Mouse (Mus musculus) heart, adult 2 months (tissue): ENCODE data around the gene Limch1.

Experiments used
- CTCF ChIP-seq: fragments of 200-600 bp; IDR thresholded peaks from 2 replicates; pipeline ENCODE4 v1.8.1; 2022; ENCODE audit warnings: antibody characterized with exemption, mild to moderate bottlenecking, moderate library complexity
- POLR2A ChIP-seq: fragments of 200-500 bp; IDR thresholded peaks from 2 replicates; pipeline ENCODE4 v1.6.1; 2011; ENCODE audit warnings: mild to moderate bottlenecking, low read depth, low read length, control low read depth; ENCODE audit not compliant: insufficient read depth

DNA sequence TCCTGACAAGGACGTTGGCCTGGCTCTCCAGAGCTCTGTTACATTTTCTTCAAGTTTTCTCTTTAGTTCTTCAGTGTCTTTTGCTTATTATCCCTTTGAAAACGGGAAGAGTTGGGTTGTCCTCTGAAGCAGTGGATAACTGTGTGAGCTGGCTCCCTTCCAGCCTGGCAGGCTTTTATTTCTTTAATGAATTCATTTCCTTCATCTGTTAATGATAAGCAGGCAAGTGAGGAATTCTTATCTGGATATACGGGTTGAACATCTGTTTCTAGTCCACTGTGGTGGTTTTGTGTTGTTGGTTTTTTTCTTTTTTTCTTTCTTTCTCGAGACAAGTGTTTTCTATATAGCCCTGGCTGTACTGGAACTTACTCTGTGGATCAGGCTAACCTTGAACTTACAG is 22.4 kb downstream of the Limch1 start:
- TF ChIP-seq POLR2A (no peak), CTCF (no peak)
